Mouse (Mus musculus) NIH3T3 (cell line): ENCODE data around the gene Mif4gd.
"Not testable (repeated sequence)": the region's sequence is repeated elsewhere in the genome, so short reads cannot be mapped to it uniquely, and the experiment has no call there.

Source experiments
- DNase-seq: peaks from one replicate; pipeline ENCODE4 v3.0.0-alpha.2; 2012; ENCODE audit warnings: low read depth

Mif4gd gene

GRCm38 (mm10) chr11:115612410-115613137, at the start of gene Mif4gd:
Gene Mif4gd, minus strand, starts transcription at chr11:115612969.
- peak; percentile 92 for DNase-seq

DNA sequence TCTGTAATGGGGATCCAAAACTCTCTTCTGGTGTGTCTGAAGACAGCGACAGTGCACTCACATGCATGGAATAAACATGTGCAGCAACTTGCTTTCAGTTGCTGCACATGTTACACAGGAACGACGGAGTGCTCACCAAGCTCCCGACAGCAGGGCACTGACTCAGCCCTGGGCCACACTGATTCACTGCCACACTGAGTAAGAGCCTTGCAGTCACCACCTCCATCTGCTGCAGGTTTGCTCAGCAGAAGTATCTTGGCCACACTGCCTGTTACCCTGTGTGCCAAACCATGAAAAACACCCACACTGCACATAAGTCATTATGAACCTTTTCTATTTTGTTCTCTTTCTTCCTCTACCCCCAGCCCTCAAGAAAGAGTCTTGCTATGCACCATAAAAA, 47.6 kb upstream of the Mif4gd start:
- peak; percentile 32 for DNase-seq

DNA sequence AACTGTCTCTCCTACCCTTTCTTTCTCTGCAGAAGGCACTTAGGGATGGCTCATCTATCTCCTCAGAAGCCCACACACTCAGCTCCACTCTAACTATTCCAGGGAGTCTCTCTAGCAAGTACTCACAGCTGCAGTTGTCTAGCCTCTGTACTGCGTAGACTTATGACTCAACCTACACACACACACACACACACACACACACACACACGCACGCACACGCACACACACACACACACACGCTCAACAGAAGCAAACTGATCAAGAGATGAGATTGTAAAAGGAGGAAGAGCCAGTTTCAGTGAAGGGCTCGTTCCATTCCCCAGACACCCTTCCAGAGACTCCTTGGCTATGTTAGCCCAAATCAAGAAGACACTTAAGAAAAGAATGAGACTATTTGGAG, 45.8 kb upstream of the Mif4gd start:
- no peak for DNase-seq

DNA sequence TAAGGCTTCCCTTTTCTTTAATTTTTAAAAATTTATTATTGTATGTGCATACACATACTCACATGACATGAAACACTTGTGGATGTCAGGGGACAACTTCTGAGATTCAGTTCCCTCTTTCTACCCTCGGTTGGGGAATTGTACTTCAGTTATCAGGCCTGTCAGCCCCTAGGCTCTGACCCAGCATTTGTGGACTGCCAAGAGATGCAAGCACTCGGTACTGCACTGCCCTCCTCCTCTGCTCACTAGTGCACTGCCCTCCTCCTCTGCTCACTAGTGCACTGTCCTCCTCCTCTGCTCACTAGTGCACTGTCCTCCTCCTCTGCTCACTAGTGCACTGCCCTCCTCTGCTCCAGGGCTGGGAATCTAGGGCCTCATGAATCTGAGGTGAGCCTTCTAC, 41.4 kb upstream of the Mif4gd start:
- no peak for DNase-seq

DNA sequence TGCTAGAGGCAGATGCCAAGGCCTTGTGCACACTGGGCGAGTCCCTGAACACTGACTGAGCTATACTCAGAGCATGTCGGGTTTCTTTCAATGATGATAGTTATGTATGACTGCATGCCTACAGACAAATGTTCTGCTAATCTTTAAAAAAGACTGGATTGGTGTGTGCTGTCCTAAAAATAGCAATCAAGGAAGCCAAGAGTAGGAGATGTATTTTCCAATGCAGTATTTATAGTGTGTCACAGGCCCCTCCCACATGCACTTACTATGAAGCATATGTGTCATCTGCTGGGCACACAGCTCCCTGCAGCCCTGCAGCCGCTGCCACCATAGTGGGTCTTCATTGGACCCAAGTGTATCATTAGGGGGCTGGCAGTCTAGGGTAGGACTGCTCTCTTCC, 40.4 kb upstream of the Mif4gd start:
- peak; percentile 25 for DNase-seq

GRCm38 (mm10) chr11:115651680-115652079, 38.9 kb upstream of the Mif4gd start:
- DNase-seq = no peak

GRCm38 (mm10) chr11:115649706-115650105, 36.9 kb upstream of the Mif4gd start:
- DNase-seq = no peak

DNA sequence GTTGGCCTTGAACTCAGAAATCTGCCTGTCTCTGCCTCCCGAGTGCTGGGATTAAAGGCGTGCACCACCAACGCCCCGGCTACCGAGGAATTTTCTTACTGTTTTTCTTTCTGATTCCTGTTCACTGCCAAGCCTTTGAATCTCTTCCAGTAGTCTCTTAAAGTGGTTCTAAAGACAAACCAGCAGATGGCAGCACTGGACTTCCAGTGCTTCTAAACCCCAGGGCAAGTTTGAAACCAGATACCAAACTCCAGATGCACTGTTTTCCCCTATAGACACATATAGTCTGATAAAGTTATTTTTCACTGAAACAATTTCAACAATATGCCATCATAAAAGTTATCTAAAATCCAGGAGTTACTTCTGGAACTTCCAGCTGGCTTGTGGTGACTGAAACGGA, 34.7 kb upstream of the Mif4gd start:
- peak; percentile 94 for DNase-seq

GRCm38 (mm10) chr11:115646439-115646838, 33.7 kb upstream of the Mif4gd start:
- no peak for DNase-seq

DNA sequence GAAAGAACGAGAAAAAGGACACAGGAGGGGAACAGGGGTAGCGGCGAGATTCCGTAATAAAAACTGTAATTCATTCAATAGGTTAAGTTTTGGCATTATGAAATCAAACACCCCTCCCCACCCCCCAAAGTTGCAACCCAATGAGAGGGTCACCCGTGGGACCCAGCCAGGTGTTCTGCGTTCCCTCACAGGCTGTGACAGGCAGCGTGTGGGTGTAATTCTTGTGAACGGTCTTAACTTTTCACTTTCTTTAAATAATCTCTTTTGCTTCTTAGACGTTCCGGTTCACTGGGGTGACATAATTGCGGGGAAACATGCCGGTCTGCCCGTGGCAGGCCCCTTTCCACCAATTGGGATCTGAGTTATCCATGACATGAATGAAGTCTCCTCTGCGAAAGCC, 32.7 kb upstream of the Mif4gd start:
- DNase-seq = not testable (repeated sequence)

DNA sequence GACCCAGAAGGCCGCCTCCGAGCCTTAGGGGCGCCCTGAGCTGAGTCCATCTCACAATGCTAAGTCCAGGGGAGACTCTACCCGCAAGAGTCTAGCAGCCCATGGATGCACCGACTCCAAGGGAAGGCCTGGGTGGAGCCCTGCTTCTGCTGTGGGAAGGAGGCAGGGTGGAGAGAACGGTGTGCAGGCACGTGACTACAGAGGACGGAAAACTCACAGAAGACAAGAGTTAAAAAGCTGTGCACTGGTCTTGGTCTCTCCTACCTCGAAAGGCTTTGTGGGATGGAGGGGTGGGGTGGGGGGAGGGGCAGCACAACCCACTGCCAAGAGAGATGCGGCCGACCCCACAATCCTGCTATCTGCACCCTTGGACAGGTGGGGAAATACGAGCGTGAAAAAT, 31.5 kb upstream of the Mif4gd start:
- no peak for DNase-seq

- no peak for DNase-seq
Measured at GRCm38 (mm10) chr11:115643265-115643664, 30.5 kb upstream of the Mif4gd start.

- DNase-seq = no peak
Measured at GRCm38 (mm10) chr11:115642705-115643104, 29.9 kb upstream of the Mif4gd start.

GRCm38 (mm10) chr11:115641664-115642036, 28.9 kb upstream of the Mif4gd start:
- DNase-seq = no peak

GRCm38 (mm10) chr11:115640978-115641663, 28.4 kb upstream of the Mif4gd start:
- DNase-seq = peak; percentile 81

- DNase-seq = no peak
Measured at GRCm38 (mm10) chr11:115640311-115640828, 27.6 kb upstream of the Mif4gd start.

DNA sequence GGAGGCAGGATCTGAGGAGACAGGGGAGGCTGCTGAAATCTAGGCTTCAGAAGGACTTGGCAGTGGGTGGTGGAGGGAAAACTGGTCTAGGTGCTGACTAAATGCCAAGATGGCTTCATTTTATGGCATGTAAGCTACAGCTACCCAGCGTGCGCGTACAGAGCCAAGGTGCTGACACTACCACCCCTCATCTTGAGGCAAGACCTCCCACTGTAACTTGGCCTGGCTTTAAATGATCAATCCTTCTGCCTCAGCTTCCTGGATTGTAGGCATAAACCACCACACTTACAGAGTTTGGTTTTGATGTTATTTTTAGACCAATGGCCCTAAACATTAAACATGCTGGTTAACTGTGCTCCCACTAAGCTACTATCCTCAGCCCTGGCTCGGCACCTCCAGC, 26.8 kb upstream of the Mif4gd start:
- no peak for DNase-seq

GRCm38 (mm10) chr11:115638498-115639409, 26.0 kb upstream of the Mif4gd start:
- no peak for DNase-seq

- no peak for DNase-seq
Measured at GRCm38 (mm10) chr11:115636960-115637359, 24.2 kb upstream of the Mif4gd start.

GRCm38 (mm10) chr11:115635484-115635883, 22.7 kb upstream of the Mif4gd start:
- no peak for DNase-seq

DNA sequence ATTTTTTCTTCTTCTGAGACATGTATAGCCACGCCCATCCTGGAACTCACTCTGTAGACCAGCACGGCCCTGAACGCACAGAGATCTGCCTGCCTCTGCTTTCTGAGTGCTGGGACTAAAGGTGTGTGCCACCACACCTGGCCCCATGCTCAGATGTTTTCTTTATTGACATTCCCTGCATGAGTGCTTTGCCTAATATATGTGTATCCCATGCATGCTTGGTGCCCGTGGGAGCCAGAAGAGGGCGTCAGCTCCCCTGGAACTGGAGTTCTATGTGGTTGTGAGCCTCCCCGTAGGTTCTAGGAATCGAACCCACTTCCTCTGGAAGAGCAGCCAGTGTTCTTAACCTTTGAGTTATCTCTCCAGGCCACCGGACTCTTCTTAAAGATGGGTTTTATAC, 22.3 kb upstream of the Mif4gd start:
- no peak for DNase-seq

DNA sequence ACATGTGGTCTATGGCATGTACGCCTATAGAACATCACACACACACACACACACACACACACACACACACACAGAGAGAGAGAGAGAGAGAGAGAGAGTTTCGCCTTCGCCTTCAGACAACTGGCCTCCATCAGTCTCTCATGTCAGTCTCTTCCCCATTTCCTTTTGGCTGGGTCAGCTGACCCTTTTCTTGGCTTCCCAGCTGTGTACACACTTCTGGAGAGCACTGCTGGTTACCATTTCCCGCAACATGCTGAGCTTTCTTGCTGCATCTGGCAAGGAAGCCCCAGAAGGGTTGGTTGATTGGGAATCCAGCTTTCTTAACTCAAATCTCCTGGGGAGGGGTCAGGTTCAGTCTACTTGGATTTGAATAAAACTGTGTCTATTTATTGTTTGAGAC, 21.3 kb upstream of the Mif4gd start:
- DNase-seq = peak; percentile 35
